Mouse (Mus musculus) frontal cortex, adult (tissue): ENCODE measurements at regions not wholly inside any gene's neighbourhood (a gene's known extent, or its start where the extent isn't known, plus 50 kb on each side); places are given as distances from the start of the nearest gene placed in this dataset.
"Not testable (repeated sequence)": the region's sequence is repeated elsewhere in the genome, so short reads cannot be mapped to it uniquely, and the experiment has no call there.

Experiments
- ATAC-seq: cut with Nextera tagmentation; 2 replicates; pipeline ENCODE4 v1.9.2; 2017; ENCODE audit warnings: mild to moderate bottlenecking, moderate library complexity, mixed read lengths; ENCODE audit not compliant: low TSS enrichment

DNA sequence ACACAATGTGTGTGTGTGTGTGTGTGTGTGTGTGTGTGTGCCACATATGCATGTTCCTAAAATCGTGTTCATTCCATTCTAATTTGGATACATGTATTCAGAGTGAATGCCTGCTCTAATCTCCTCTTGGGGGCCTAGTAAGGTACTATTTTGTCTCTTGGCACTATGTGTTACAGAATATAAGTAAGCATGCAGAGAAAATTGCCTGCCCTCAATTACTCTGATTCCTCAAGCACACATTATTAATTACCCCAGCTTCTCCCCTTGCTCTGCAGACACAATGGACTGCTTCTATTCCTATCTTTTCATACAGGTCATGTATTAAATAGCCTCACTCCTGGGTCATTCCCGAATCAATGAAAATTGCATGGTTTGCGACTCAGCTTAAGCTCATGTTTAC is 406.3 kb downstream of the Trib2 start:
- no peak for ATAC-seq

DNA sequence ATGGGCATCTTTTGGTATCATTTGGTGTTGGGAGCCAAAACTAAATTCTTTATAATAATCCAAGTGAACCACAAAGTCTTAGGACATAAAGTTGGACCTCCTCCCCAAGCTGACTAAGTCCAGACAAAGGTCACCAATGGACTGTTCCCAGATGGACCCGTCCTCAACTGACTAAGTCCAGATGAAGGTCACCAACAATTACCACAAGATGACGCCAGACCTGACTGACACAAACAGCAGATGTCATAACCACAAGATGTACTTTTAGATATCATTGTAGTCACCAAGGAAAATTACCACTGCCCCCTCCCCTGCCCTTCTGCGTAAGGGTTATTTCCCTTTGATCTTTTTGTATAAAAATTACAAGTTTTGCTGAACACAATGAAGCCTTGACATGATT is 409.1 kb downstream of the Trib2 start:
- not testable (repeated sequence) for ATAC-seq

DNA sequence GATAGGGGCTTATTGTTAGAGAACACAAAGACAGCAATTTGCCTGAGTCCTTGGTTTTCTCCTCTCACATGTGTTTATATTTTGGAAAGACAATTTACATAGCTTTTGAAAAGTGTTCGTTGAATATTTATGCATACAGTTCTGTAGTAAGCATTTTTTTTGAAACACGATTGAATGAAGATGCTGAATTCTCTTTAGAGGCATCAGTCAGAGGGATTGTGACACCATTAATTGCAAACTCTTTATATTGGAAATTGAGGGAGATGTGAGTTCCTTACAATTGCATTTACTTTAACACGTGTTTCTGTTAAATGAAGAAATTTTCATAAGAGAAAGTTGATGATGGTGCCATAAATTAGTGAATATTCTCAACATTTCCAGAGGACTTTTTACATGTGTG is 424.1 kb downstream of the Trib2 start:
- no peak for ATAC-seq

DNA sequence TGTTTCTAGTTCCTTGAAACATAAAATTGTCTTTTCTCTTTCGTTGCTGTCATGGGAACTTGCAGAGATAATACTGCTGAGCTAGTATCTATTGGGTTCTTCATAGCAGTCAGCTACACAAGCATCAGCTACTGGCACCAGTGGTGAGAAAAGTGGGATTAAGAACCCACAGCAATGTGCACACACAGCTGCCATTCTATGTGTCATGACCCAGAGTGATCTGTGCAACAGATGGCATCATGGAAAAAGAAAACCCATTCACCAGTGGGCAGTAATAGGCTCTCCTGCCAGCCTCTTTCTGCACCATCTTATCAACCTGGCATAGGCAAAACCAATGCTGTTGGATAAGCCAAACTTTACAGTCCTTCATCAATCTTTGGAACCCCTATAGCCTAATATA is 428.1 kb downstream of the Trib2 start:
- no peak for ATAC-seq

DNA sequence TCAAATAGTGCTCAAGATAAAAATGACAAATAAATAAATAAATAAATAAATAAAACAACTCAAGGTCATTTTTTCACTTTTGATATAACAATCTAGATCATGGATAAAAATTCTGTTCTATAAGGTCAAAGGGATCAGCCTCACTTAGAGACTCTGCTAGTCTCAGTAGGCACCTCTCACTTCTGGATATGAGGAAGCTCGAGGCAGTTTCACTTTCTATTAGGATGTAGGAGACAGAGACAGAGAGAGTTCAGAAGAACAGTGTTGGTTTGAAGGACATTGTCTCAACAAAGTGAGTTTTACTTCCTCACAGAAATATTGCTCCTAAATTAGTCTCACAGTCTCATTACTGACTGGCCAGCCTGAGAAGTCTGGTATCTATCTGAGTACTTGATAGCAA is 458.9 kb downstream of the Trib2 start:
- ATAC-seq: no peak

DNA sequence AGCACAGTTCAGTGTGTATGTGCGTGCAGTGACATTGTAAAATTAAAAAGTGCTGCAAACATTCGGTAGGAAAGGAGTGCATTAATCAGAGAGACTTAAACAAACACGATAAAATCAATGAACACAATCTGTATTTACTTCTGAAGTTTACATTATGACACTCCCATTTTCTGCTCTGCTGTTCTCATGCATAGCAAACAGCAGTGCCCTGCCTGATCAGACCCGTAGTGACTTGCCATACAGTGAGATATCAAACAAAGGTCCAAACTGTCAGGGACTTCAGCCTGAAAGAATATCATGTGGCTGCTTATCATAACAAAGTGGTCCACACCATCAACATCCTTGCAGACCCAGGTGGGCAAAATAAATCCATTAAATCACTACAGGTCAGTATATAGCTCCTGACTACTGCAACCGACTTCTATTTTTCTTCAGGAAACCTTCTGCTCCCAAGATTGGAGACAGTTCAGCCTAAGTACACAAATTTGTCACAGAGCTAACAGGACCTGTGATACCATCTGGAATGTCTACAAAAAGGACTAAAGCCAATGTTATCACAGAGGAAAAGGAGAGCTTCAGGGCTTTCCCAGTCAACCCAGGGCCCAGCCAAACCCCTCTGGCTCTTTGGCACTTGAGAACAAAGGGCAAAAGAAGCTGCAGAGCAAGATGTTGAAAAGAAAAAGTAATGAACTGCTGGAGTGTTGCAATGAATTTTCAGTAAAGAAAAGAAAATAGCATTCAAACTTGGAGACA is 495.8 kb downstream of the Trib2 start:
- ATAC-seq: no peak

DNA sequence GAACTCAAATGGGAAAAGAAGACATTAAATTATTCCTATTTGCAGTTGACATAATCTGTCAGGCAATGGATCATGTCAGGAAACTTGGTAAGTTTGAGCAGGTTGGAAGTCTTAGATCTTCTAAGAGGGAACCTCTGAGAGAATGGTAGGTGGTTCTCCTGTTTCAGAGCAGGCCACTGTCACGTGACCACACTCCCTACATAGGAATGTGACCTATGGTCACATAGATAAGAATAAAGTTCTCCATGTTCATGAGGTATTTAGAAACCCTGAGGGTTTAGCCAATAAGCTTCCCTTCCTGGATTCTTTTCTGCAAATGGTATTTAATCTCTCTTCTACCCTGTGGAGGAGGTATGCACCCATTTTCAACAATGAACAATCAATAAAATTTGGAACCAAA is 497.1 kb downstream of the Trib2 start:
- no peak for ATAC-seq

DNA sequence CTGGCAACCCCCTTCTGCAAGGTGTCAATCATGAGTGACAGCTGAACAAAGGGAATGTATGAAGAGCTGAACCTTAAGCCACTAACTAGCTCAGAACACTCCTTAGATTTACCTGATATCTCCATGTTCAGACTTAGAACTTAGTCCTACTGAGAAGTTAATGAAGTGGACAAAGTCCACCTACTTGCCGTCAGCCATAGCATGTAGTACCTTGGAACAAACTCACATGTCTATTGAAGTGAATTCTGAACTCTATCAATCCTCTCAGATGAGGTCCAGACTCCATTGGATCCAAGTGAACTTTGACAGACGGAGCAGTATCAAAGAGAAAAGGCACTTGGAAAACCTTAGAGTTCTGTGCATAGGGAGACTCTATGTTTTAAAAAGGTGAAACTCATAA is 521.8 kb downstream of the Trib2 start:
- no peak for ATAC-seq

DNA sequence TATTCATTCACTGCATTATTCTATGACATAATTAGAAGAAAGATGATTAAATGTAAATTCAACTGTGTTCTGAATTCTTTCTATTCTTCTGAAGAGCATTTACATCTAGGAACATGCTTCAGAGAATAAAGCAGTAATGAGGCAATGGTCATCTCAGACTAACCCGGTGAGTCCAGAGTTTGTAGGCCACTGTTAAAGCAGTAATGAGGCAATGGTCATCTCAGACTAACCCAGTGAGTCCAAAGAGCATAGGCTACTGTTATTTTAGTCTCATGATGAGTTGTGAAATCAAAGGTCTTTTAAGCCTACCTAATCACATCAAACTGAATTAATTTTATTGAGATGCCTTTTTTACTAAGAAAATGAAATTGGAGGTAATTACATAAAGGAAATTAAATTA is 554.6 kb downstream of the Trib2 start:
- ATAC-seq: no peak

DNA sequence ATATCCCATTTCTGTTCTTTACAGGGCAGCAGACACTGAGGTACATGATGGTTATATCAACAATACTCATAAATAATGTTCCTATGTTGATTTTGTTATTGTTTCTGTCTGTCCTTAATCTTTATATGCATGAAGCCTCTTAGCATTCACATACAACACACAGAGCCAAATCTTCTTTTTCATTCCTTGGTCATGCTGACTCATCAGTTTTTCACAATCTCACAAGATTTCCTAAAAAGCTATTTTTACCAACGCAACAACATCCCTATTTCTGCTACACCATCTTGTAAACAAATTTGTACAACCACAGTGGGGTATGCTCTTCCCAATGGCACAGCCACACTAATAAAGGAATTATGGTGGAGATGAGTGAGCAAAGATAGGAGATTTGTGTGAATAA is 555.1 kb downstream of the Trib2 start:
- ATAC-seq: no peak

DNA sequence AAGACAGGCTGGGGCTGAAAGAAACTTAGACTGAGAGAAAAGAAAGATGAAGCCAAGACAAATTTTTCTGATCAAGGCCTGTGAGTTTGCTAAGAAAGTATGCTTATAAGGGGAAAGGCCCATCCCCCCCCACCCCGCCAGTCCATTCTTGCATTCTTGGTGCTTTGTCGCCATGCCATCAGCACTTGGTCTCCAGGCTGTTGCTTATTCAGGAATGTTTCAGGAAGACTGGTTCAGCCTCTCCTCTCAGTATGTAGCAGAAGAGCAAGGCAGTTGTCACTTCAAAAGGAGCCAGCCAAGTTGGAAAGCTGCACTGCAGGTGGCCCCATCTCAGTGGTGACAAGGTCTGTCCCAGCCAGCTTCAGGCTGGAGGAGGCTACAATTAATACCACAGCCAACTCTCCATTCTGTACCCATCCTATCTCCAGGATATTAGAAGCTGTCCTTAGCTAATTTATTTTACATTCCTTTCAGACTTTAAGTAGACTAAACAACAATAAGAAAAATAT is 555.8 kb downstream of the Trib2 start:
- no peak for ATAC-seq

DNA sequence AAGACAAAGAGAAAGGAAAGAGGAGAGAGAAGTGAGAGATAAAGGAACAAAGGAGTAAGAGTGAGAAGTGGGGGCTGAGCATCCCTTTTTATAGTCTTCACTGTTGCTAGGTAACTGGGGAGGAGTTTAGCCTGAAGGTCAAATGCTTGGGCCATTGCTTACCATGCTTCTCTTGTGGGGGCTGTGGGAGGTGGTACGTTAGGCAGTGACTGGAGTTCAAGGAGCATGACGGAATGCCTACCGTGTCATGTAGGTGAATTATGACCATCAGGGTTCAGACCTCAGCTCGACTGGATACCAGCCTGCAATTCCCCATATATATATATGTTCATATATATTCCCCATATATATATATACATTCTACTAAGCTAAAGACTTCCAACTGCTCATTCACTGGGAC is 571.8 kb downstream of the Trib2 start:
- ATAC-seq: no peak

DNA sequence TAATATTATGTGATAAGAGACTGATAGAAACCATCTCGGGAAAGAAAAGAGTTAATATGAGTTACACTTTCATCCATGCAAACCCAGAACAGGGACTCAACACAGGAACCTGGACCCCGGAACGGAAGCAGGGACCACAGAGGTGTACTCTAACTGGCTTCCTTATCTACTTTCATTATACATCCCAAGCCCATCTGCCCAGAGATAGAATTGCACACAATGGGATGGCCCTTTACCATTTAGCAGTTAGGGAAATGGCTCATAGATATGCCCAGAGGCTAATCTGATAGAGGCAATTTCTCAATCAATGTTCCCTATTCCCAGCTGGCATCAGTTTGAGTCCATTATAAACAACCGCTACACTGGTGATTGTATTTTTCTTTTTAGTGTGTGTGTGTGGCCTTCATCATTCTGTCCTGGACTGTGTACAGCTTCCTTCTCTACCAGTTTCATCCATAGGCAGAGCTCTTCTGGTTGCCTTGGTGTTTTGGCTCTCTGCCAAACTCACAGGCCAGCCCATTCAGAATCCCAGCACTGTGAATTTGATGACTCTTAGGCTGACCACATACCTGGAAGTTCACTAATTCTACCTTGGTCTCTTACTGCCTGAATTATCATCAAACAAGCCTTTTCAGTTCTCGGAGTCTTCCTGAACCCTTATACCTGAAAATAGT is 594.1 kb downstream of the Trib2 start:
- ATAC-seq: no peak

DNA sequence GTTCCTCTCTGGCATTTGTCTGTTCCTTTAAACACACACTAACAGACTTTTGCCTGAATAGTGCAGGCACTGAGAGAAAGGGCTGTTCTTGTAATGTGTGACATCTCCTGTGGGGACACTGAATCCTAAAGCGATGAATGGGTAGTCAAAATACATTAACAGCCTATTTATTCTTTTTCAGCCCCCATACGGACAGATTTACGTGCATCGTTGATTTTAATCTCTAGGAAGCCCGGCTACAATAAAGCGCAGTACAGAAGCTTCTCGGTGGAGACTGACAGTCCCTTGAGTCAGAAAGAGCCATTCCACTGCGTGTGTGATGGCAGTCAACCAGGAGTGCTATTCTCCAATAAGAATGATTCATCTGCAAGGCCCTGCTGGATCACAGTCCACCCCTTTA is 598.2 kb downstream of the Trib2 start:
- ATAC-seq: peak; percentile 76

DNA sequence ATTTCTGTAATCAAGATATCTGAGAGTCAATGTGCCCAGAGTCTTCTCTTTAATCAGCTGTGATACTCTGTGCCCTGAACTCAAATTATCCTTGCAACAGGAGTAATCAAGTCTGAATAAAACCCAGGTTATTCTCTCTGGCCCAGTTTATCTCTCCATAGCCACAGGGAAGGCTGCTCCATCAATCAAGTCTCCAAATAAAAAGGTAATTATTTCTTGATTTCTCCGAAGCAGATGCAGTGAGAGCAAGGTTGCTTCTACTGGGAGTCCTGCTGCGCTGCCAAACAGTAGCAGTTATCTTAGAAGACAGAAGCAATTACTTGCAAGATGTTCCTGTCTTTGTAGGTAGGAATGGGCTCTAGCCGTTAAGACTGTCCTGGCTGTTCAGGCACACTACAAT is 600.5 kb downstream of the Trib2 start:
- ATAC-seq: no peak

DNA sequence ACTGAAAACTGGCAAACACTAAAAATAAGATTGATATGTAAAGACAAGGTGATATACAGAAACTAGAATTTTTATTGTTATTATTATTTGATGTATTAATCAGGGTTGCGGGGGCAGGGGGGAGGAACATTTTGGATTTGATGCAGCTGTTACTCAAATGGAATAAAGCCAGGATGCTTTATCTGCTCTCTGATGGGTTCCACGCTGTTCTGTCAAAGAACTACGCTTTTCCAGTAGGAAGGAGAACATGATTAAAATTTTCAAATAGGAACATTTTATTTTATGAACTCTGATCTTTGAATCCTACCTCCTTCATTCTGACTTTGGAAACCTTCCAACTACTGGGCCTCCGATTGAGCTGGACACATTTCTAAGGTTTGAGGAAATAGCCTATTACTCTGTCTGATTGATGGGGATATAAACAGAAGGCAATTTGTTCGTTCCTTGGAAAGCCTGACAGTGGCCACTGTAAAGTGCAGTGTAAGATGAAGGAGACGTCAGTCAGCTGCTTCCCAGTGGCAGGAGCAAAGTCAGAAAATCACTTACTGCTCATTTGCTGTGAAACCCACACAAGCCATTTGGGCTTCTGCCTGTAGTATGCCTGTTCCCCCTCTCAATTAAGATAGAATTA is 642.2 kb downstream of the Trib2 start:
- no peak for ATAC-seq

DNA sequence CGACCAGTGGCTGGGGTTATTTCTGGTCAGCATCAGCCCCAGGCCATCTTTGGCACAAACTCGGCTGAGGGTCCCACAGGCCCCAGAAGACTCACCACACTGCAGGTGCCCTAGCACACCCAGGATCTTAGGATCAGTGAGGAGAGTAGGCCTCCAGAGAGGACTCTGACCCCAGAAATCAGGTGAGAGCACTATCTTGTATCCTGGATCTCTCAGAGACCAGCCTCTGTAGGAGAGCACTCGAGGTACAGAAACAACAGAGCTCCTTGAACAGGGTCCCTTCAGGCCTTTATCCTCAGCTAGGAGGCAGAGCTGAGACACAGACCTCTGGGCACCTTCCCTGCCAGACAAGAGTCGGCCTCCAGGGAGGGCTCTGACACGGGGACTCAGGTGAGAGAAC is 654.1 kb downstream of the Trib2 start:
- ATAC-seq: no peak

DNA sequence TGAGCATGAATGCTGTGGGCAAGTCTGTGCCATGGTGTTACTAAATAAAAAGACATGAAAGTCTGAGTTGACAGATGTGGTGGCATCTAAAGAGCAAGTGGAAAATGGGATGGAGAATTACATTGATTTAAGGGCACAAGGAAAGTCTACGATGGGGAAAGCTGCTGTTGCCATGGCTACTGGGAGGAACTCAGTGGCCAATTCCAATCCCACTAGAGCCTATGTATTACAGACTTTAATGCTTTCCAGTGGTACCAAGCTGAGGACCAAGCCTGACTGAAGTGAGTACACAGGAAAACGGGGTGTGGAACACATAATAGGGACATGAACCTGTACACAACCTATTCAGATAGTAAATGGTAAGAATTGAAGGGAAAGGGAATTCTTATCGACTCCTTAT is 654.9 kb downstream of the Trib2 start:
- ATAC-seq: no peak

DNA sequence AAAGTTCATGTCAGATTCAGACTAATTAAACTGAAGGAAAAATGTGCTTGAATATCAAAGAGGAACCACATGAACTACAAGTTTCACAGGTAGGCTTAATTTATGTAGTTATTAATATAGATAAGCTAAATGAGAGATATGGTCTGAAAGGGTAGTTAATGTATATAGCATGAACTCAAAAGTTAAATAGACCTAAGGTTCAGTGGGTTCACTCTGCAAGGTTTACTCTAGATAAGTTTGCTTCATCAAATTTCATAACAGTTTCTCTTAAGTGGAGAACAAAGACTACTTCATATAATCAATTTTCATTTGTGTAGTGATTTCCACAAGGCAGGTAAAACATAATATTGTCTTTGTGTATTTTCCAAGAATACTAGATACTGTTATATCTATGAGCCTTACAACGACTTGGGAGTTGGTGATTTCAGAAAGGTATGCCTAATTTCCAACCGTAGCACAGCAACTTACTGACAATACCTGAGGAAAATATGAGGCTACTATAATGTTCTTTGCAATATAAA is 656.2 kb downstream of the Trib2 start:
- ATAC-seq: no peak

DNA sequence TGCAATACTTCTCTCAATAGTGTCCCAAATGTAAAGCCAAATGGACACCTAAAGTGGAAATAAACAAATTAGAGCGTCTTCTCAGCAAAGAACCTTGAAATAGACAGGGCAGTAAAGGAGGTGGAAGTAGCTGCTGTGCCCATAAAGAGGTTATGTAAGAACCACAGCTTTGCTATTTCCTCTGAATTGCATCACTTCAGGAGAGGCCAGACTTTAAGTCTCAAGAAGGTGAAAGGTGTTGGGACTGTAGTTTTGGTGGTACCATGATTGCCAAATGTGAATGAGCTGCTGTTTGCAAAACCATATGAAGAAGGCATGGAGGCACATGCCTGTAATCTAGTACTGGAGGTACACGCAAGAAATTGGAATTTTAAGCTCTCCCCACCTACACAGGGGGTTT is 670.3 kb downstream of the Trib2 start:
- ATAC-seq: no peak

DNA sequence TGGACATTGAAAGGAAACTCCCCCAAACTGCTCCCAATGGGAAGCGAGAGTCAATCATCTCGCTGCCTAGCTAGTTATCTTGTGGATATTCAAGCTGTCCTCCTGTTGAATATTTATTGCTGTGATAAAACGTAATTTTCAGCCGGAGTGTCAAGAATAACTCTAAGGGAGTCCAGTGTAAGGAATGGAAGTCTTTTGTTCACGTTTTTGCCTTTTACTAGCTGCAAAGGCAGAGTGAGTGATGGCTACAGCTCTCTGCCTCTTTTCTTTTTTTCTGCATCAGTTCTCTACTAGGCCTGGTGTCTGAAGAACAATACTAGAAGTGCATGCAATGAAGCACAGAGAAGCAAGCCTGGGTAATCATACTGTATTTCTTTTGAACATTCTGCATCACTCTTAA is 679.7 kb downstream of the Trib2 start:
- no peak for ATAC-seq

DNA sequence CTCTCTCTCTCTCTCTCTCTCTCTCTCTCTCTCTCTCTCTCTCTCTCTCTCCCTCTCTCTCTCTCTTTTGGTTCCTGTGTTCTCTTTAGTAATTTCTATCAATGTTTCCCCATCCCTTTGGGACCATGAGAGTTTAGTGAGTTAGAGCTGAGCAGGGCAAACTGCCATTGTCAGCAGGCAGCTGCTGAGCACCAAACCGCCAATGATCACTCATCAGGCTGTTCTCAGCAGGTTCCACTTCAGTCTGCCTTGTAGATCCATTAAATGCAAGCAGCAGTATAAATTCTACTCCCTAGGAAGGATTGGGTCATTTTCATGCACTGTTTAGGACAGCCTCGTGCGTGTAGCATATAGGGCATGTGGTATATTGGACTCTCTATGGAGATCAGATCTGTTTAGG is 692.5 kb downstream of the Trib2 start:
- no peak for ATAC-seq
